Mouse (Mus musculus) right cerebral cortex, adult 2 months (tissue): ENCODE results near the gene Pcnx4.
"Not testable (repeated sequence)": the region's sequence is repeated elsewhere in the genome, so short reads cannot be mapped to it uniquely, and the experiment has no call there.

ENCODE experiments used
- DNase-seq, 2 experiments: peaks; one replicate each; pipeline ENCODE4 v3.0.0; 2021 to 2022; ENCODE audit warnings: low spot score in 2 of 2

Pcnx4 gene

GRCm38 (mm10) chr12:72598731-72599130, 62.5 kb downstream of the Pcnx4 start:
- DNase-seq: not testable (repeated sequence)

DNA sequence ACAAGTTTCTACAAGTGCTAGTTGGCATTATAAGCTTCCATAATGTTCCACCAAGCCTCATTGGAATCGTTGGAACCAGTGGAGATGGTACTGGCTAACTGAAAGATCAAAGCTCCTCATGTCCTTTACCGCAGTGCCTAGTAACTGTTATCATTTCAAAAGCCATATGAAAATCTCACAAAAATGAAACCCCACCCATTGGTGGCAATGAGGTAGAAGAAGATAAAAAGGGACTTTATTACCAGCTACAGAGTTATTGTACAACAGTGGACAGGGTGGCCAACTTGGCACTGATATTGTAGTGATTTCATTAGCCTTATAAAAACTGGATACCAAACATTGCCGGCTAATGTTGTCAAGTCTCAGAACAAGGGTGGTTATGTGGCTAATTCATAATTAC, 75.9 kb downstream of the Pcnx4 start:
- no peak for DNase-seq

GRCm38 (mm10) chr12:72620856-72621255, 84.7 kb downstream of the Pcnx4 start:
- no peak for DNase-seq

- DNase-seq: no peak
Observed at GRCm38 (mm10) chr12:72621441-72621840, 85.3 kb downstream of the Pcnx4 start.

- no peak for DNase-seq
Observed at GRCm38 (mm10) chr12:72622853-72623496, 86.8 kb downstream of the Pcnx4 start.

DNA sequence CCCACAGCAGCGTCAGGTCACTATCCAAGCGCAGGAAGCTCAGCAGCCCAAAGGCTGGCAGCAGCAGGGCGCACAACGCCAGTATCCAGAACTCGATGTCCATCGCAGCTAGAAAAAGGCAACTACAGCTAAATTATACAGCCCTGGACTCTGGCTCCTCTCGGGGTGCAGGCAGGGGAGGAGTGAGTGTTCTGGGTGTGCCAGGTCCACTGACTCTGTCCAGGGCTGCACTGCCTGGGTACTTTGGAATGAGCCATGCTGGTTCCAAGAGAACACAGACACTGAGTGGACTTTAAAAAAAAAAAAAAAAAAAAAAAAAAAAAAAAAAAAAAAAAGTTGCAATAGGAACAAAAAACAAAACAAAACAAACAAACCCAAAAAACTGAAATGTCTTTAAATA, 92.6 kb downstream of the Pcnx4 start:
- DNase-seq: no peak
